Mouse (Mus musculus): ENCODE measurements around the gene Zdbf2.

DNA sequence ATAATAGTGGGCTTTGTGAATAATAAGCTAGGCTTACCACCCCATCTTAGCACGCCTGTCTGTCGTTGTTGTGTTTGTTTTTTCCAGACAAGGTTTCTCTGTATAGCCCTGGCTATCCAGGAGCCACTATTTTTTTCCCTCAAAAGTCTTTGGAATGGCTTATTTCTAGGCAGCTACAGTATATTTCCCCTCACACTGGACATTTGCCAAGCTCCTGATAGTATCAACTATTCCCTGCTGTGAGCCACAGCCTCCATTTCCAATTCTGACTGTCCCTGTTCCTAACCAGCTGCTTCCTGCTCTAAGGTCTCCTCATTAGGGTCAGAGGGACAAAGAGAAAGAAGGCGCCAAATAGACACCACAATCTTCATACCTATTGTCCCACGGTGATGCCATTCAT, 18.0 kb upstream of the Zdbf2 start:
- TF ChIP-seq GATA1 (IDR thresholded peaks at IDR 0.05; ENCODE audit: low read length) (no peak), TAL1 (IDR thresholded peaks at IDR 0.05; ENCODE audit: low read length) (no peak)

Data from erythroblast, embryonic 14.5 days (primary cell).